Mouse (Mus musculus) hindbrain, embryonic 14.5 days (tissue): ENCODE results near the gene Prkar2a. TPM values are rescaled to one million over a fixed set of nuclear protein-coding genes. Genes with fewer than 3 reads are reported as not detected.
A peak's percentile ranks its signal among the peaks of the same experiment; 100 is the strongest.

Experiments used
- ATAC-seq: fragments of 200-750 bp; cut with Nextera tagmentation; 2 replicates; pipeline ENCODE4 v1.8.0; 2017; ENCODE audit warnings: moderate number of reproducible peaks, mild to moderate bottlenecking, moderate TSS enrichment, moderate library complexity; ENCODE audit not compliant: low FRiP score
- DNase-seq: peaks from one replicate; pipeline ENCODE4 v3.0.0-alpha.2; 2015; ENCODE audit warnings: low spot score
- H3K27ac ChIP-seq: fragments of 300-500 bp; sonication (generic); 2 replicates; pipeline ENCODE4 v1.5.1; 2014; ENCODE audit warnings: mild to moderate bottlenecking, moderate library complexity
- H3K27me3 ChIP-seq: fragments of 300-500 bp; sonication (generic); 2 replicates; pipeline ENCODE4 v1.6.1; 2014; ENCODE audit warnings: mild to moderate bottlenecking, low read length, mixed read lengths; ENCODE audit not compliant: control insufficient read depth, insufficient read depth
- H3K36me3 ChIP-seq: fragments of 300-500 bp; sonication (generic); replicated peaks from 2 replicates; pipeline ENCODE4 v1.6.1; 2014; ENCODE audit not compliant: control insufficient read depth, insufficient read depth
- H3K4me1 ChIP-seq: fragments of 300-500 bp; sonication (generic); replicated peaks from 2 replicates; pipeline ENCODE4 v1.6.1; 2014; ENCODE audit warnings: antibody characterized with exemption, low read length, mixed read lengths; ENCODE audit not compliant: control insufficient read depth, insufficient read depth
- H3K4me2 ChIP-seq: fragments of 300-500 bp; sonication (generic); replicated peaks from 2 replicates; pipeline ENCODE4 v1.6.1; 2014; ENCODE audit warnings: mild to moderate bottlenecking, moderate library complexity
- H3K4me3 ChIP-seq: fragments of 300-500 bp; sonication (generic); replicated peaks from 2 replicates; pipeline ENCODE4 v1.5.1; 2014; ENCODE audit warnings: mild to moderate bottlenecking, low read length
- H3K9ac ChIP-seq: fragments of 300-500 bp; sonication (generic); 2 replicates; pipeline ENCODE4 v1.6.1; 2014
- H3K9me3 ChIP-seq: fragments of 300-500 bp; sonication (generic); 2 replicates; pipeline ENCODE4 v1.6.1; 2016; ENCODE audit warnings: low read length; ENCODE audit not compliant: control insufficient read depth
- WGBS: fragments of 180-500 bp; shearing (Covaris S2); extraction: QIAGEN DNeasy Blood & Tissue Kit; methylation state at CpG from one replicate; pipeline ENCODE4 v1.1.7; 2014; 5-methylcytosine and 5-hydroxymethylcytosine counted together
- microRNA-seq: library from miRNA; unstranded; fragments of <30 nt; microRNA quantifications from one replicate; pipeline ENCODE4, GENCODE M21; 2016
- polyA plus RNA-seq: library from polyadenylated mRNA; unstranded; fragments of >200 nt; fragmentation: Nextera tagmentation; extraction: Ambion mirVana; gene quantifications from 2 replicates; pipeline ENCODE4 v1.2.1, GENCODE M21; 2014

The Prkar2a gene
- polyA plus RNA-seq, 1 experiment from 2014 or later: 70.8 TPM

DNA sequence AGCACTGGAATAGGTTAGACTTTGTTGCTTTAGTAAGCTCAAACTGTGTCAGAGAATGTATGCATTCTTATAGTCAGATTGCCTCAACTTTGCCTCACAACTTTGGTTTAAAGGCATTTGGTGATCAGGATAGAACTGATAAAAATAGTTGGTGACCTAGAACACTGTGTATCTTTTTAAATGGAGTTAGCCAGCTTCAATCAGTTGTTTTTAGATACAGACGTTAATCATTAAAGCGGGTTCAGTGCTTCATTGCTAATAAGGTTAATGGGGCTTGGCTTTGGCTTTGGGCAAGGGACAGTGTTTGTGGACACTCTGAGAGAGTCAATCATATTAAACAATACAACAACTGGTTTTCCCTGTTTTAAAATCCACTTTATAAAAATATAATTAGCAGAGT, 106.2 kb downstream of the Prkar2a start:
- no peak overlapping the region for H3K4me2 ChIP-seq

DNA sequence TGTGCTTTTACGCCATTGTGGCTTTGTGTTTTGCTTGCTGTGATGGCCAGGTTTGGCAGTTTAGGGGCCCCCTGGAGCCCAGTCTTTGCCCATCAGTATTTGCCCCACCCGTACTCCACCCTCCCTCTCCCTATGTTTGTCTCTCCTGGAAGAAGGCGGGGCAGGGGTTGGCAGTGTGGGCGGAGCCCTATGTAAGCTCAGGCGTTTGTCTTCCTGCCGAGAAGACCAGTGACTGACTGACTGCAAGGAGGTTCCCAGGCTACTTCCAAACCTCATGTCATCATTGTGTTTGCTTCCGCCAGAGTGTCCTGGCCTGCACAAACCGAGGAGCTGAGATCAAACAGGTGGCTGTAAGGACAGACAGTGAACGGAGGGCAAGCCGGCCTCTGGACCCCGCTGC, 106.6 kb downstream of the Prkar2a start:
- H3K27ac ChIP-seq: no peak overlapping the region
- no peak overlapping the region for H3K9ac ChIP-seq
- DNase-seq: no peak
- peaks cover 51% of the 10 kb centered on the region for H3K36me3 ChIP-seq
- H3K4me1 ChIP-seq: peaks cover 47% of the 10 kb centered on the region
- H3K27me3 ChIP-seq: no peaks in the 10 kb centered on the region
- 36% methylated on average over 11 of the region's 11 CpGs for WGBS
- H3K4me3 ChIP-seq: no peak overlapping the region
- no peaks in the 10 kb centered on the region for H3K9me3 ChIP-seq
- peak overlapping the region; percentile 21 for H3K4me2 ChIP-seq
- ATAC-seq: peak; percentile 47; the same call in 1 of the 2 replicates

More for the DNA sequence above, 106.2 kb downstream of the Prkar2a start:
- Histone ChIP-seq H3K9ac (no peak overlapping the region), H3K9me3 (no peaks in the 10 kb centered on the region), H3K36me3 (peaks cover 46% of the 10 kb centered on the region), H3K27me3 (no peaks in the 10 kb centered on the region), H3K4me1 (peaks cover 51% of the 10 kb centered on the region), H3K4me3 (no peak overlapping the region), H3K27ac (no peak overlapping the region)
- DNase-seq: no peak
- no peak for ATAC-seq
- 50% methylated on average over 2 of the region's 2 CpGs for WGBS

GRCm38 (mm10) chr9:108796351-108796981, 107.4 kb downstream of the Prkar2a start:
- Histone ChIP-seq H3K9me3 (no peaks in the 10 kb centered on the region), H3K4me1 (peaks cover 41% of the 10 kb centered on the region), H3K27me3 (no peaks in the 10 kb centered on the region), H3K36me3 (peaks cover 58% of the 10 kb centered on the region), H3K4me3 (no peak overlapping the region), H3K27ac (no peak overlapping the region), H3K9ac (no peak overlapping the region), H3K4me2 (peak overlapping the region; percentile 21)
- DNase-seq: no peak
- ATAC-seq: no peak
- 56% methylated on average over 4 of the region's 4 CpGs for WGBS

DNA sequence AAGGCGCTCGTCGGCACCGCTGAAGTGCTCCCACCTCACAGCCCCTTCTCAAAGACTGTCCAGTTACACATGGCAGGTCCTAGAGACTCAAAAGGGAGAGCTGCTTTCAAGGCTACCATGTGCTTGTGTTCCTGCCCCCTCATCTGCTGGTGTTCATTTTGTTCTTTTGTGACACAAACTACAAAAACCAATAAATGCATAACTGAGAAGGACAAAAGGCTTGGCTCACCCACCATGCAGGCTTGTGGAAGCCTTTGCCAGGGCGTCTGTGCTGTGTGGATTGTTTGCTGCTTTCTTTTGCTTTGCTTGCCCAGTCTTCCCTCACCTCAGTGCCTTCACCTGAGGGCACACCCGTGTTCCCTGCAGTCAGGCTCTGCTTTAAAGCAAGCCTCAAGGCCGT, 108.4 kb downstream of the Prkar2a start:
- Histone ChIP-seq H3K27me3 (no peaks in the 10 kb centered on the region), H3K9me3 (no peaks in the 10 kb centered on the region), H3K36me3 (peaks cover 68% of the 10 kb centered on the region), H3K4me1 (peaks cover 31% of the 10 kb centered on the region), H3K27ac (no peak overlapping the region), H3K4me3 (no peak overlapping the region), H3K4me2 (no peak overlapping the region), H3K9ac (no peak overlapping the region)
- no peak for ATAC-seq
- 80% methylated on average over 7 of the region's 7 CpGs for WGBS
- no peak for DNase-seq

DNA sequence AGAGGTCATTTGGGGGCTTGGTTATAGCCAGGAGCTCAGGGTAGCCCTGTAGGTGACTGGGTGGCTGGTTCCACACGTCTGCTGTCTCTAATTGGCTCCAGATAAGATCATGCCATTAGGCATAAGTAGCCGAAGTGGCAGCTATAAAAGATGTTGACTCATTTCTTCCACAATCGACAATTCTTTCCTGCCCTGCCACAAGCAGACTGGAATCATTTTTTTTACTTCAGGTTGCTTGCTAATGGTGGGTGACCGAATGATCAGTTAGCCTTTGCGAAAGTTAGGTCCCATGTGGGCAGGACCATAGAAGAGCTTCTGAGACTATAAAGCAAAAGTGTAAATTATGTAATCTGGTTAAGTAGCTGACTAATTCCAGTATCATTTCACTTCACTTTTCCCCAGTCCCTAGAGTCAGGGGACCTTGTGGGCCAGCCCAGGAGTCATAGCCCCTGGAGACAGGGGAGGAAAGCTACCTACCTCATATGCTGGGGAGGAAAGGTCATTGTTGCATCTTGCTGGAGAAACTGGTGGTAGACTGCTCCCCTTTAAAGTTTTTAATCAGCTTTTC, 109.5 kb downstream of the Prkar2a start:
- no peaks in the 10 kb centered on the region for H3K27me3 ChIP-seq
- H3K4me1 ChIP-seq: peaks cover 20% of the 10 kb centered on the region
- 83% methylated on average over 5 of the region's 5 CpGs for WGBS
- ATAC-seq: no peak
- H3K4me3 ChIP-seq: no peak overlapping the region
- no peak for DNase-seq
- H3K9ac ChIP-seq: no peak overlapping the region
- H3K9me3 ChIP-seq: no peaks in the 10 kb centered on the region
- peaks cover 80% of the 10 kb centered on the region for H3K36me3 ChIP-seq
- no peak overlapping the region for H3K27ac ChIP-seq
- H3K4me2 ChIP-seq: no peak overlapping the region

- no peak overlapping the region for H3K9ac ChIP-seq
- DNase-seq: no peak
- no peaks in the 10 kb centered on the region for H3K27me3 ChIP-seq
Measured at GRCm38 (mm10) chr9:108799564-108799963, 110.5 kb downstream of the Prkar2a start.

More at GRCm38 (mm10) chr9:108799564-108799963, 110.5 kb downstream of the Prkar2a start:
- Histone ChIP-seq H3K9me3 (no peaks in the 10 kb centered on the region), H3K4me1 (peaks cover 15% of the 10 kb centered on the region), H3K27ac (no peak overlapping the region), H3K4me3 (no peak overlapping the region), H3K4me2 (no peak overlapping the region), H3K36me3 (peaks cover 89% of the 10 kb centered on the region)
- 90% methylated on average over 3 of the region's 3 CpGs for WGBS
- no peak for ATAC-seq

Small RNAs within 50 kb of the gene (microRNA-seq; reads per million reads assigned to microRNA genes)
- gene Gm26298: not detected

Other genes with a start within 250 kb of the Prkar2a start
- gene Ccdc71, start 228.8 kb upstream of the Prkar2a start, polyA plus RNA-seq: 44.9 and 51.4 TPM in 2 replicates
- 52.8 and 57.2 TPM in 2 replicates for gene Klhdc8b, start 227.7 kb upstream of the Prkar2a start, polyA plus RNA-seq
- 18.9 and 19.4 TPM in 2 replicates for gene Lamb2, start 209.6 kb upstream of the Prkar2a start, polyA plus RNA-seq
- gene Usp19, start 198.7 kb upstream of the Prkar2a start, polyA plus RNA-seq: 64.9 and 69.7 TPM in 2 replicates
- gene Qars, start 181.6 kb upstream of the Prkar2a start, polyA plus RNA-seq: 61.6 and 66.6 TPM in 2 replicates
- gene Qrich1, start 172.5 kb upstream of the Prkar2a start, polyA plus RNA-seq: 119 and 128 TPM in 2 replicates
- gene Impdh2, start 129.0 kb upstream of the Prkar2a start, polyA plus RNA-seq: 107 and 110 TPM in 2 replicates
- 80.9 and 93.2 TPM in 2 replicates for gene Ndufaf3, start 121.9 kb upstream of the Prkar2a start, polyA plus RNA-seq
- gene Dalrd3, start 119.4 kb upstream of the Prkar2a start, polyA plus RNA-seq: 241 and 242 TPM in 2 replicates
- 240 and 242 TPM in 2 replicates for gene Wdr6, start 110.6 kb upstream of the Prkar2a start, polyA plus RNA-seq
- 29.7 and 33.2 TPM in 2 replicates for gene P4htm, start 91.6 kb upstream of the Prkar2a start, polyA plus RNA-seq
- gene Arih2, start 39.9 kb upstream of the Prkar2a start, polyA plus RNA-seq: 37.7 and 44.0 TPM in 2 replicates
- gene Slc25a20, start 27.2 kb upstream of the Prkar2a start, polyA plus RNA-seq: 25.6 and 31.4 TPM in 2 replicates
- gene Ip6k2, start 94.5 kb downstream of the Prkar2a start, polyA plus RNA-seq: 202 and 238 TPM in 2 replicates
- gene Nckipsd, start 119.1 kb downstream of the Prkar2a start, polyA plus RNA-seq: 28.5 and 29.6 TPM in 2 replicates
- gene Celsr3, start 137.0 kb downstream of the Prkar2a start, polyA plus RNA-seq: 15.4 and 16.0 TPM in 2 replicates
- gene Slc26a6, start 164.0 kb downstream of the Prkar2a start, polyA plus RNA-seq: 19.1 and 21.5 TPM in 2 replicates
- gene Tmem89, start 225.3 kb downstream of the Prkar2a start, polyA plus RNA-seq: 0.27 TPM in 1 of 2 replicates, not detected in the other
- 469 and 503 TPM in 2 replicates for gene Uqcrc1, start 247.3 kb downstream of the Prkar2a start, polyA plus RNA-seq